Mouse (Mus musculus) Muller cell, postnatal 12 days (primary cell): ENCODE results near the gene Nfic.
A peak's percentile ranks its signal among the peaks of the same experiment; 100 is the strongest.
"Not testable (repeated sequence)": the region's sequence is repeated elsewhere in the genome, so short reads cannot be mapped to it uniquely, and the experiment has no call there.

Experiments
- DNase-seq: peaks from one replicate; pipeline ENCODE4 v3.0.0-alpha.2; 2015; ENCODE audit errors: inconsistent ontology term

The Nfic gene

GRCm38 (mm10) chr10:81460471-81460870 is 5.0 kb upstream of the Nfic start:
- DNase-seq = no peak

- DNase-seq = no peak
Observed at GRCm38 (mm10) chr10:81459399-81459798, 4.0 kb upstream of the Nfic start.

GRCm38 (mm10) chr10:81458267-81458666 is 2.8 kb upstream of the Nfic start:
- DNase-seq = no peak

GRCm38 (mm10) chr10:81457624-81458023 is 2.2 kb upstream of the Nfic start:
- no peak for DNase-seq

DNA sequence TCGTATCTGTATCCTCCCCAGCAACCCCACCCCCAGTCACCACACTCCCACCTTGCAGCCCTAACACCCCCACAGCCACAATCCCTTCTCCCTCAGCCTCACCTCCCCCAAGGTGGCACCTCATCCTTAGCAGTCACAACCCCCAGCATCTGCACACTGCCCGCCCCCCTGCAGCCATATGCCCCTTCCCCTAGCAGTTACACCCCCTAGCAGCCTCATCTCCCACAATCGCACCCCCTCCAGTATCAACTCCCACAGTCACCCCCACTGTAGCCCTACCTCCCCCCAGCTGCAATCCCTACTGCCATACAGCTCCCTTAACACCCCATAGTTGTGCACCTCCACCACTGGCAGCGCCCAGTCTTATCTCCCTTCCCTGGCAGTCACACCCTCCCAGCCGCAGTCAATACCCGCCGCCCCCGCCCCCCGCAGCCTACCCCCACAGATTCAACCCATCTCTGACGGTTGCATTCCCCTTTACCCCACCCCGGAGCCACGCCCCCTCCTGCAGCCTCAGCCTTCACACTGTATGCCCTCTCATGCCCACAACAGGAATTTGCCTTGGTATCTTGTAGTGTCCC is 1.6 kb upstream of the Nfic start:
- DNase-seq = no peak

- DNase-seq = no peak
Observed at GRCm38 (mm10) chr10:81454106-81454505, 1.3 kb downstream of the Nfic start.

DNA sequence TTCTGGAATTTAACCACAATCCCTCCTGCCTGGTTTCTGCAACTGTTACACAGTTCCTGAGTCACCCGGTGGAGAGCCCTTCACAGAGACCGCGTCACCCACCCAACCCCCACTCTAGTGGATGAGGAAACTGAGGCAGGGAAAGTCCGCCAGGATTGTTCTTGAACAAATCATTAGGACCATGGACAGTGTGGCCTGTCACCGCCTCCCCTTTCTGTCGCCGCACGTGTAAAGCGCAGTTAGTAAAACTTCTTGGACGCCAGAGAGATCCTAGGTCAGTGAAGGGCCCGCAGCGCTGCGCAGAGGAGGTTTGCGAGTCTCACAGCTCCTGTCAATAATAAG is 2.5 kb downstream of the Nfic start:
- no peak for DNase-seq

DNA sequence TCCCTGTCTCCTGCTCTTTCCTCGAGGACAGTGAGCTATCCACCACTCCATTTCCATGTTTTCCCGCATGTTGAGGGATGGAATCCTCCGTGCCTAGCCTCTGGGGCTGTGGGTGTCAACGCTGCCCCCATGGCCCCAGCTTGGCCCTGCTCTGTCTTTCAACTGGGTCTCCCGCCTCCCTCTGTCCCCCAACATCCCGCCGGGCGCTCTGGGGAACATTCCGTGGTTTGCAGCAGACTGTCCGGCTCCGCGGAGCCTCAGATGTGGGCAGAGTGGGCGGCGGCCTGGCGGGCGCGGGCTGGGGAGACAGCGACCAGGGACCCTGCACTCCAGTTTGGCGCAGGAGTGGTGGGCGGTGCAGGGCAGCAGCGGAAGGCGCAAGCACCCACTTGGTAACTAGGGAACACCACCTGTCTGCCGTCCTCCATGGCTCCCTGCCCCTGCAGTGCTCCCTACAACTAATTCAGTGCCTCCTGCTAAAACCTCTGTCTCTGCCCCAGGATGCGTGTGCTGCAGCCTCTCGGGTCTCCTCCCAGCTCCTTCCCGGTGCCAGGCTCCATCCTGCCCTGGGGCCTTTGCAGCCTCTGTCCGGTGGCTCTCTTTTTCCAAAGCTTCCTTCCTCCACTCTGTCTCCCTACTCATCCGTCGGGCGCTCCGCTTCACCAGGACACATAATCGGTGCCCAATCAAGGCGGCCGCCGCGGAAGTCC is 3.0 kb downstream of the Nfic start:
- peak; percentile 77 for DNase-seq

DNA sequence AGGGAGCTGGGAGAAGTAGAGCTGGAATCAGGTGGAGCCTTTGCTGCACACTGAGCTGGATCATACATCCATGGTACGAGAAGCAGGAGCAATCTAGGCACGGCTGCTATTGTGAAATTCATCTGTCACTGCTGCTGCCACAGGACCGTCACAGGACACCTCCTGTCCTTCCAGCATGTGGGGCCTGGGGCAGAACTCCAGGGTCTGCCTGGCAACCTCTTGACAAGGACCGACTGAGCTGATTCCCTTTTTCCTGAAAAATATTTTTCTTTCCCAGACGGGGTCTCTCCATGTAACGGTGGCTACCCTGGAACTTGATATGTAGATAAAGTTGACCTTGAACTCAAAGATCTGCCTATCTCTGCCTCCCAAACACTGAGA is 4.1 kb downstream of the Nfic start:
- DNase-seq = no peak

DNA sequence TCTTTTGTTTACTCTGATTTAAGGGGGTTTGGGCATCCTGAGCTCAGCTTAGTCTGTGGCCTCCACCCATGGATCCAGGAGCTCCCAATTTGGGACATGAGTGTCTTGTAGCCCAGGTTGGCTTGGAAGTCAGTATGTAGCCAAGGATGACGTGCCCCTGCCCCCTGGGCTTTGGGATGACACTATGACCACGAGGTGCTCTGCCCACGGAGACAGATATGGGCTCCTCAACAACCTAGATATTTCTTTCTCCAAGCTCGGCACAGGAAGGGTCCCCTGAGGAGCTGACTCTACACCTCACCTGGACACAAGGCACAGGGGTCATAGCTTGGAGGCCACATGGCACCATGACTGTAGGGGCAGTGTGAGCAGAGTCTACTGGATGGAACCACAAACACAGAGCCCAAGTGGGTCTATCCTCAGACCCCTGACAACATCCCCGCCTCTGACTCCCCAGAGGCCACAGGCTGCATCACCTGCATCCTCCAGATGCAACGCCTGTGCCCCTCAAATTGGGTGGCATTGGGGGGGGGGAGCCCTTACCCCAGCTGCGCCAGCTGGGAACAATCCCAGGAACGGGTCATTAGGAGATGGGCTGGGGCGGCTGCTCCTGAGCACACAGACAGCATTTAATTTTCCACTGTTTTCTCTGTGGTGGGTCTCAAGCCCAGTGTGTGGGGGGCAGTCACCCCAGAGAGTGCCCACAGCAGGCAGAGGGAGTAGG is 4.6 kb downstream of the Nfic start:
- DNase-seq = no peak

- DNase-seq = peak; percentile 67
Observed at GRCm38 (mm10) chr10:81450140-81450539, 5.3 kb downstream of the Nfic start.

DNA sequence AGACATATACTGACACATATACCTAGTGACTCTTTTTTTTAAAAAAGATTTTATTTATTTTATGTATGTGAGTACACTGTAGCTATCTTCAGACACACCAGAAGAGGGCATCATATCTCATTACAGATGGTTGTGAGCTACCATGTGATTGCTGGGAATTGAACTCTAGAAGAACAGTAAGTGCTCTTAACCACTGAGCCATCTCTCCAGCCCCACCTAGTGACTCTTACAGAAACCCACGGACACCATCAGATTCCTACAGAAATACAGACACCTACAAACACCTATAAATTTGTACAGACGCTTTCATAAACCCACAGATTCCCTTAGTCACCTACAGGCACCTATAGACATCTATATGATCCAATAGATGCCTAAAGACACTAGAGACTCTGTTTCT is 9.9 kb downstream of the Nfic start:
- not testable (repeated sequence) for DNase-seq

DNA sequence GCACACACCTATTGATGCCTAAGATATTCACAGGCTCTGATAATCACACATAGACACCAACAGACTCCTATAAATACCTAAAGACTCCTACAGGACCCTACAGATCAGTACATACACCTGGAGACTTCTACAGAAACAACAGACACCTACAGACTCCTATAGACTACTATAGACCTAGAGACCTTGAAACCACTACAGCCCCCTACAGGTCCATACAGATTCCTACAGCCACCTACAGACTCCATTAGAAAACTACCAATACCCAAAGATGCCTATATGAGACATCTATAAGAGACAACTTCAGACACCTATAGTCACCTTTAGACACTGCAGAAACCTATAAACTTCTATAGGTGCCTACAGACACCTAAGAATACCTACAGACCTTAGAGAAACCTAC is 14.4 kb downstream of the Nfic start:
- DNase-seq = no peak

- peak; percentile 73 for DNase-seq
Observed at GRCm38 (mm10) chr10:81435436-81435835, 20.0 kb downstream of the Nfic start.

DNA sequence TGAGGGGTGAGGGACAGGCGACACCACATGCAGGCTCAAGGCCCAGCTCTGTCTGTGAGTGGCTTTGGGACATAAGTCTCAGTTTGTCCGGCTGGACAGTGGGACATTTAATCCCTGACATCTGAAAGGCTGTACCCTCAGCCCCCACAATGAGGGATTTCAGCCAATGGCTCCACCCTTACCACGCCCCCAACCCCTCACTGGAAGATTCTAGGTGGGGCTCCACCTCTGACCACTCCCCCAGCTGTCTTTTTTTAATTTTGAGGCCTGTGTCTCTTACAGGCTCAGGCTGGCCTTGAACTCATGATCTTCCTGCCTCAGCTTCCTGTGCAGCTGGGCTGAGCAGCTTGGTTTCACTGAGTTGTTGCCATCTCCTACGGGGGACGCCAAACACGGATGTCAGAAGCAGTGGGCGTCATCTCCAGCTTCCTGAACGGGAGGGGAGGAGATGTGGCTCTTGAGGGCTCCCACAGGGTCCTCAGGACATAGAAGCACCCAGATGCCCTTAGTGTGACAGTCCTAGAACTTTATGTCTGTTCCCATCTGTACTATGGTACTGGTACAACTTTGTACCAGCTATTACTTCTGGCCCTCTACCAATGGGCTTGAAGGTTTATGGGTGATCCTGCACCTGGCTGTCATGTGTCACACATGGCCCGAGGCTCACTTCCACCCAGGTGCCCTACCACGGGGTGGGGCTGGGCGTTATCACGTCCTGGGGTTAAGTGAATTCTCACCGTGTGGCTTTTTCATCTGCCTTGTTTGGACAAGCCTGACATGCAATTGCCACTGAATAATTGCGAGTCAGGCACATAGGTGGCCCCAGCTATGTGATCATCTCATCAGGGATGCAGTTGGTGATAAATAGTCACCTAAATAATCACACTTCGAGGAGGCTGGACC is 20.8 kb downstream of the Nfic start:
- DNase-seq = no peak

DNA sequence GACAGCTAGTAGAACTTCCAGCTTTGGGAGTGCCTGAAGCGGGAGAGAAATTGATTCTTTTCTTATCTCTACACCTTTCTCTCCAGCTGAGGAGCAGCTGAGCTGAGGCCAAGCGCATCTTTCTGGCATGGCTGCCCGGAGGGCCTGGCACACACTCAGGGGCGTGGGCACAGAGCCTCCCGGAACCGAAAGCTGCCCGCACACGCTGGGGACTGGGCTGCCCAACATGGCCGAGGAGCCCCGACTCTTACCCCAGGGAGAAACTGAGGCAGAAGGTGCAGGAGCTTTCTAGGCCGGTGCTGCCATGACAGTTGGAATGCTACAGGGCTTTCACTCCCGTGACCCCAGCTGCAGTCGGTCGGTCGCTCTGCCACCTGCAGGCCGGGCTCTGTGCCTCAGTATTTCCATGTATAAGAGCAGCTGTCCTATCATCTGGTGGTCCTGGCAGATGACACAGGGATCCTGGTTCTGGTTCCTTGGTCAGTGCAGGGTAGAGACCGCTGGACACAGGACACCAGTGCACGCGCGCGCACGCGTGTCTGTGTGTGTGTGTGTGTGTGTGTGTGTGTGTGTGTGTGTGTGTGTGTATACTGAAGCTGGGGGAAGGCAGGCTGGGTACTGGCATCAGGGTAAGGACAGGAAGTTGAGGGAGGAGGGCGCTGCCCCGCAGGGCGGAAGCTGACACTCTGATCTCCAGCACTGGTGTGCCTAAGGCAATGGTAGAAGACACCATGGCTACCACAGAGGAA is 21.7 kb downstream of the Nfic start:
- DNase-seq = peak; percentile 62

DNA sequence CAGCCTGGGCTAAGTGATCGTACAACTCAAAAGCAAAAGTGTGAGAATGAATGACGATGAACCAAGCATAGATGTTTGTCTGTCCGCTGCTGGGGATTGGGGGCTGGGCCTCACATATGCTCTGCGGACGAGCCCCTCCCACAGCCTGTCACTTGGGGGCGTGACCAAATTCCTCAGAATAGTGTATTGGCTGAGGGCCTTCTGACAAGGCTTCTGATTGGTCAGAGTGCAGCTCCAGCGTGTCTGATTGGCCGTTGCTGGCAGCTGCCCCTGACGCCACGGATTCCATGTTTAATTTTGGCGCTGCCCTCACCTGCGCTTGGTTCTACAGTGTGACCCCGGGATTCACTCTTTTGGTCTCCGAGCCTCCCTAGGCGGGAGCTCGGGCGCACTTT is 22.6 kb downstream of the Nfic start:
- DNase-seq = peak; percentile 96

GRCm38 (mm10) chr10:81432169-81432867 is 23.1 kb downstream of the Nfic start:
- no peak for DNase-seq

DNA sequence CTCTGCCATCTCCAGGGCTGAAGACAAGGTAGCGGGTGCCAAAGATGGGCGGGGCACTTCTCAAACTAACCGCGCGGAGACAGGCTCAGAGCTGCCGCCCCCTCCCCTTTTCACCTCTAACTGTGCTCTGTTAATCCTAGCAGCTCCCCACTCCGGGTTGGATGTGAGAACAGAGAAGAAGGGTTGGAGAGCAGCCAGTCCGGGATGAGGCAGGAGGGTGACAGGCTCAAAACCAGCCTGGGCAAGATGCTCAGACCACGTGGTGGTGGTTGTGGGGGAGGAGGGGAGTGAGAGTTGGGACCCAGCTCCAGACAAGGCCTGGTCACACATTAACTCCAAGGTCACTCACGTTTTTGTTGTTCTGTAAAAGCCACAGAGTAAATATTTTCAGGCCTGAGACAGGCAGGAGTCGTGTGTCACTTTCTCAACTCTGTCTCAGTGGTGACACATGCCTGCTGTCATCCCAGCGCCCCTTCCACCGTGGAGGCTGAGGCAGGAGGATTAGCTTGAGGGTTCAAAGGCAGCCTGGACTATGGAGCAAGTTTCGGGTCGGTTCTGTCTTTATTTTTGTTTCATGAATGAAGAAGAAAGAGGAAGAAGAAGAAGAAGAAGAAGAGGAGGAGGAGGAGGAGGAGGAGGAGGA is 23.8 kb downstream of the Nfic start:
- DNase-seq = peak; percentile 74

DNA sequence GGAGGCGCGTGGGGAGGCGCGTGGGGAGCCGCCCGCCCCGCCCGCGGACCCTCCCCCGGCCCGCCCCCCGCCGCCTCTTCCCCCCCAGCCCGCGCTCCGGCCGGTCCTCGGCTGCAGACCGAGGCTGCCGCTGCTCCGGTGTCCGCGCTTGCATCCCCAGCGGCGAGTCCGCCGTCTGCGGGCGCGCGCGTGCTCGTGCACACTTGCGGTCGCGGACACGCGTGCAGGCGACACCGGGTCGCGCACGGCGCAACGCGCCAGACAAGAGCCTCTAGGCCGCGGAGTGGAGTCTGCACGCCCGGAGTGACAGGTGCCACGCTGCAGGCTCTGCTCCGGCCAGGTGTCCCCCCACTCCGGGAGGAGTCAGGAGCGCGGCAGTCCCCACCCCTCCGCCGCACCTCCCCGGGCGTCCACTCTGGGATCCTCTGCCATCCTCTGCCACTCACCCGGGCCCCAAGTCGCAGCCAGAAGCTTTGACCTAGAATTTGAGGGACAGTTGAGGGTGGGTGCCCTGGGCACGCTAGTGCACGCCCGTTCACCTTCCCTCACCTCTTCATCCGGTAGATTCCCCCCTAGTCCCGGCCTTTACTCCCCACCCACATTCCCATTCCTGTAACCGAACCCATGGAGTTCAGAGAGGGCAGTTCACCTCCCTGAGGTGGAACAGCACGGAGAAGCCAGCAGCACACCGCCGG is 24.5 kb downstream of the Nfic start:
- DNase-seq = peak; percentile 67
